Mouse (Mus musculus) erythroblast, adult 5-6 weeks (primary cell): Measurements from ENCODE around the gene Nat9. TPM values are rescaled to one million over a fixed set of nuclear protein-coding genes. Genes with fewer than 3 reads are reported as not detected.

Experiments used
- ATAC-seq: replicated peaks from 2 replicates; pipeline ENCODE4 v1.8.0; 2016; ENCODE audit warnings: moderate number of reproducible peaks, mild to moderate bottlenecking, moderate TSS enrichment, inconsistent platforms; ENCODE audit not compliant: poor library complexity, low FRiP score, severe bottlenecking
- total RNA-seq, 2 experiments: library from RNA; stranded (forward) in 1 of 2; stranded (reverse) in 1 of 2; fragments of 150-400 nt in 1 of 2; fragments of 200-764, 138-1000 nt in 1 of 2; gene quantifications; 2 replicates each; pipeline versions ENCODE4 v1.2.3 to v1.2.4; 2015 to 2017; ENCODE audit warnings: low replicate concordance in 2 of 2

Nat9 gene
- total RNA-seq, 2 experiments from 2014 or later: 8.8 to 10.5 TPM

GRCm38 (mm10) chr11:115217439-115218410 is 30.1 kb upstream of the Nat9 start:
- ATAC-seq: no peak

- ATAC-seq: no peak
Measured at GRCm38 (mm10) chr11:115215123-115215522, 27.5 kb upstream of the Nat9 start.

- no peak for ATAC-seq
Measured at GRCm38 (mm10) chr11:115212116-115212515, 24.5 kb upstream of the Nat9 start.

GRCm38 (mm10) chr11:115209958-115210357 is 22.3 kb upstream of the Nat9 start:
- no peak for ATAC-seq

GRCm38 (mm10) chr11:115208776-115209732 is 21.4 kb upstream of the Nat9 start:
- no peak for ATAC-seq

- ATAC-seq: no peak
Measured at GRCm38 (mm10) chr11:115208126-115208525, 20.5 kb upstream of the Nat9 start.

GRCm38 (mm10) chr11:115202756-115203155 is 15.1 kb upstream of the Nat9 start:
- ATAC-seq: no peak

- ATAC-seq: peak; percentile 59
Measured at GRCm38 (mm10) chr11:115202316-115202715, 14.7 kb upstream of the Nat9 start.

GRCm38 (mm10) chr11:115200520-115200919 is 12.9 kb upstream of the Nat9 start:
- ATAC-seq: no peak

GRCm38 (mm10) chr11:115198932-115199384 is 11.3 kb upstream of the Nat9 start:
- no peak for ATAC-seq

- no peak for ATAC-seq
Measured at GRCm38 (mm10) chr11:115197558-115197957, 9.9 kb upstream of the Nat9 start.

- ATAC-seq: no peak
Measured at GRCm38 (mm10) chr11:115195933-115196332, 8.3 kb upstream of the Nat9 start.

- ATAC-seq: no peak
Measured at GRCm38 (mm10) chr11:115194693-115195092, 7.0 kb upstream of the Nat9 start.

- ATAC-seq: no peak
Measured at GRCm38 (mm10) chr11:115192180-115192579, 4.5 kb upstream of the Nat9 start.

GRCm38 (mm10) chr11:115189304-115189703 is 1.6 kb upstream of the Nat9 start:
- no peak for ATAC-seq

- no peak for ATAC-seq
Measured at GRCm38 (mm10) chr11:115188539-115189231, 1.0 kb upstream of the Nat9 start.

- peak; percentile 96 for ATAC-seq
Measured at GRCm38 (mm10) chr11:115187224-115187639, 427 bp downstream of the Nat9 start, which contains the start of gene Tmem104. TSS of gene Tmem104 (plus strand) at chr11:115187487.

- no peak for ATAC-seq
Measured at GRCm38 (mm10) chr11:115184973-115185372, 2.7 kb downstream of the Nat9 start.

- ATAC-seq: peak; percentile 61; the same call in 1 of the 2 replicates
Measured at GRCm38 (mm10) chr11:115181913-115182638, 5.6 kb downstream of the Nat9 start.
